Mouse (Mus musculus) heart, embryonic 10.5 days (tissue): ENCODE results near the gene Kctd10. TPM values are rescaled to one million over a fixed set of nuclear protein-coding genes. Genes with fewer than 3 reads are reported as not detected.
A peak's percentile ranks its signal among the peaks of the same experiment; 100 is the strongest.

ENCODE experiments used
- DNase-seq: peaks from one replicate; pipeline ENCODE4 v3.0.0-alpha.2; 2017; ENCODE audit warnings: low spot score
- H3K27ac ChIP-seq: fragments of 300-500 bp; sonication (generic); 2 replicates; pipeline ENCODE4 v1.5.1; 2016; ENCODE audit warnings: mild to moderate bottlenecking
- H3K27me3 ChIP-seq: fragments of 300-500 bp; sonication (generic); 2 replicates; pipeline ENCODE4 v1.6.1; 2016; ENCODE audit warnings: mild to moderate bottlenecking; ENCODE audit not compliant: poor library complexity, insufficient read depth, severe bottlenecking
- H3K36me3 ChIP-seq: fragments of 300-500 bp; sonication (generic); 2 replicates; pipeline ENCODE4 v1.6.1; 2016; ENCODE audit warnings: mild to moderate bottlenecking, moderate library complexity
- H3K4me1 ChIP-seq: fragments of 300-500 bp; sonication (generic); 2 replicates; pipeline ENCODE4 v1.6.1; 2016; ENCODE audit warnings: mild to moderate bottlenecking
- H3K4me3 ChIP-seq: fragments of 300-500 bp; sonication (generic); 2 replicates; pipeline ENCODE4 v1.5.1; 2016; ENCODE audit warnings: mild to moderate bottlenecking, moderate library complexity
- H3K9me3 ChIP-seq: fragments of 300-500 bp; sonication (generic); 2 replicates; pipeline ENCODE4 v1.6.1; 2016; ENCODE audit warnings: mild to moderate bottlenecking, moderate library complexity
- WGBS: fragments of 180-500 bp; shearing (Covaris S2); methylation state at CpG from one replicate; pipeline ENCODE4 v1.1.7; 2016; 5-methylcytosine and 5-hydroxymethylcytosine counted together
- polyA plus RNA-seq: library from polyadenylated mRNA; unstranded; fragments of >200 nt; fragmentation: Nextera tagmentation; extraction: Ambion mirVana; gene quantifications from 2 replicates; pipeline ENCODE4 v1.2.1, GENCODE M21; 2016

The Kctd10 gene
- 105 and 113 TPM in 2 replicates for polyA plus RNA-seq

DNA sequence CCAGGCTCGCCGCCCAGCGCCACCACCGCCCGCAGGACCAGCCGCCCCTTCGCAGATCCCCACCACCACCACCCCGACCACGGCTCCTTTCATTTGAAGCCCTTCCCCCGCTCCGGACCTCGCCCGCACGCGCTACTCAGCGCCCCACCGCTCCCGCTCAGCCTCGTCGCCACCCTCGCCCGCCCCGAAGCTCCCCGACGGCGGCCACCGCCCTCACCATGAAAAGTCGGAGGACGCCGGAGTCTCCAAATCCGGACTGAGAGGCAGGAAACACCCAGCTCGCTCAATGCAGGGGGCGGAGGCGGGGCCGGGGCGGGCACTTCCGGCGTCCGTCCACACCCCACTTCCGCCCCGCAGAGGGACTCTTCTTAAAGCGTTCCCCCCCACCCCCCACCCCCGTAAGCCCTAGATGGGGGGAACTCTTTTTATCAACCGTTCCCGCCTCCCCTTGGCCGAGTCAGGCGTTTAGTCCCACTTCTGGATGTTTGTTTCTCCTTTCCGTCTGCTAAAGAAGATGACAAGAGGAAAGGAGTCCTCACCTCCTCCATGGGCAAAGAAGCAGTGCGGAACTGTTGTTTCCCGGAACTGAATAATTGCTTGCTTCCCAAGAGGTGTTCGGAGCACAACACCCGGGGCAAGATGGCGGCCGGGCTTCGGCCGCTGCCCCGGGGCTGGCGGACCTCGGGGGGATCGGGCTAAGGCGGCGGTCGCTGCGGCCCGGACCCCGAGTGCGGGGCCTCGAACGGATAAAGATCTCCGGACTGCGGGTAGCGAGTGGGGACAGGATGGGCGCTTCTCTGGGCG is at the start of gene Kctd10, which contains the start of gene Ube3b:
Gene Kctd10 (minus strand): TSS at position 300 of the 804 bp plus-strand sequence.
Gene Ube3b (plus strand): TSS at position 399 of the 804 bp plus-strand sequence.
- Histone ChIP-seq H3K36me3 (peaks cover 35% of the 10 kb centered on the region), H3K9me3 (no peaks in the 10 kb centered on the region), H3K4me1 (peaks cover 52% of the 10 kb centered on the region), H3K4me3 (peak within 1 kb of the TSS; percentile 92), H3K27me3 (no peaks in the 10 kb centered on the region), H3K27ac (peak within 1 kb of the TSS; percentile 98)
- 1% methylated on average over 74 of the region's 74 CpGs for WGBS
- DNase-seq: peak; percentile 95

DNA sequence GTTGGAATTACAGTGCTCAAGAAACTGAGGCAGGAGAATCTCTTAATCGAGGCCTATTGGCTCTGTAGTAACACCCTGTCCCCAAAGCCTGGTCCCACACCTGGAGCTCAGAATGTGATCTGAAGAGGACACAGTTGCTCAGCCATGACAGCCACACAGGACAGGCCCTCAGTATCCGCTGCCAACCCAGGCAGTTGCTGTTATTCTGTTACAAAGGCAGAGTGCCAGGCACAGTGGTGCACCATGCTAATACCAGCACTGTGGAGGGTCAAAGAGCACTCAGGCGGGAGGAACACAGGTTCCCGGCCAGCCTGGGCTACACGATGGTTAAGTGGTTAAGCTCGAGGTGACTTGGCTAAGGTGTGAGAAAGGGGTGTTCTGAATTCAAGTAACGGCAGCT is 49.5 kb upstream of the Kctd10 start:
- no peaks in the 10 kb centered on the region for H3K9me3 ChIP-seq
- WGBS: 80% methylated on average over 7 of the region's 7 CpGs
- no peak for DNase-seq
- H3K36me3 ChIP-seq: peaks cover 9% of the 10 kb centered on the region
- H3K27ac ChIP-seq: 0 out of 2 replicates have a peak overlapping the region, but pooled peaks have one; percentile 6
- H3K4me3 ChIP-seq: no peak overlapping the region
- H3K4me1 ChIP-seq: peaks cover 3% of the 10 kb centered on the region; the same call in 1 of the 2 replicates
- H3K27me3 ChIP-seq: no peaks in the 10 kb centered on the region

DNA sequence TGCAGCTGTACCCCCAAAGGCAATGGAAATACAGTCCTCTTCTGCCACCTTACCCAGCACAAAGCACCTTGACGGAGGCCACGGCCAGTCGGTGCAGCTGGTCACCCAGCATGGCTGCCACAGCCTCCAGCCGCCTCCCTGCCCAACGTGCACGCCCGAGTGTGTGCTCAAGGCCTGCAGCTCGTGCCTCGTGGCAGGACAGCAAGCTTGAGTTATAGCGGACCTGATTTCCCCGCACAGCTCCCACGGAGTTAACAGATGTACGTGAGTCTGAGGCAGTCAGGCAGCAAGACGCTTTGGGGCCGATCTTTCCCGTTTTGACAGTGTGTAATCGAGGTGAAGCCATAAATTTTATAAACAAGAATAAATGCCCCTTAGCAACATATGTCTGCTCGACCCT is 48.3 kb upstream of the Kctd10 start:
- no peak for DNase-seq
- Histone ChIP-seq H3K36me3 (no peaks in the 10 kb centered on the region), H3K27me3 (no peaks in the 10 kb centered on the region), H3K4me1 (peaks cover 7% of the 10 kb centered on the region; the same call in 1 of the 2 replicates), H3K4me3 (no peak overlapping the region), H3K9me3 (no peaks in the 10 kb centered on the region), H3K27ac (no peak overlapping the region)
- WGBS: 80% methylated on average over 18 of the region's 18 CpGs

DNA sequence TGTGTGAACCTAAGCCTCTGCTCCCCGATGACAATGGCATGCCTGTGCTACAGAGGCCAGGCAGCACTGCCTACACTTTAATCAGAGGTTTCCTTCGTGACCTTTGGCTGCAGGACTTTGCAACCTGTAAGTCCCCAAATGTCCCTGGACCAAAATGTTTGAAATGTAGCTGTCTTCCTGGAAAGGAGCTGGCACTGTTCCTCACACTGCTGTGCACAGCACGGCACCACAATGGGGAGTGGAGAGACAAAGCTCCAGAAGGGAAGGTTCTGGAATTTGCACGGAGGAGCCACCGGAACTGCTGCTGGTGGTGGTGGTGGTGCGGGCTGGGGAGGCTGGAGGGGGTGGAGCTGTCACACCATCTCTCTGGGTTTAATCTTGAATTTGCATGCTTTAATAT is 46.4 kb upstream of the Kctd10 start:
- DNase-seq: no peak
- Histone ChIP-seq H3K4me3 (no peak overlapping the region), H3K9me3 (no peaks in the 10 kb centered on the region), H3K27ac (no peak overlapping the region), H3K27me3 (no peaks in the 10 kb centered on the region), H3K4me1 (peaks cover 24% of the 10 kb centered on the region), H3K36me3 (no peaks in the 10 kb centered on the region)
- WGBS: 71% methylated on average over 6 of the region's 6 CpGs

DNA sequence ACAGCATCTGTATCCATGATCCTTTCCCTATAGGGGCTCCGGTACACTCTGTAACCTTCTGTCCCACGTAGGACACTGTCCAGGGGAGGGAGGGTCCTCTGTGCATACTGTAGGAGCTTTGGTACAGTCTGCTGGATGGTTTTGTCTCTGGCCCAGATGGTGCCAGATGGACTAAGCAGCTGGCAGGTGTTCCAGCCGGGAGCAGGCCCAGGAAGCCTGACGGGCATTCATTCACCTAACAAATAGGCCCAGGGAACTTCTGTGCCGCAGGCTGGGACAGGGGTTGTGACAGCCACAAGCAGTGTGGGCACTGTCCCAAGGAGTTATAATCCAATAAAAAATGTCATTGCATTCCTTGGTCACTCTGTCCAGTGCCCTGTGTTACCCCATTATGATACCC is 43.7 kb upstream of the Kctd10 start:
- DNase-seq: no peak
- H3K4me1 ChIP-seq: peaks cover 34% of the 10 kb centered on the region
- 87% methylated on average over 5 of the region's 5 CpGs for WGBS
- H3K36me3 ChIP-seq: peaks cover 23% of the 10 kb centered on the region
- H3K4me3 ChIP-seq: no peak overlapping the region
- H3K27me3 ChIP-seq: no peaks in the 10 kb centered on the region
- no peak overlapping the region for H3K27ac ChIP-seq
- H3K9me3 ChIP-seq: no peaks in the 10 kb centered on the region

DNA sequence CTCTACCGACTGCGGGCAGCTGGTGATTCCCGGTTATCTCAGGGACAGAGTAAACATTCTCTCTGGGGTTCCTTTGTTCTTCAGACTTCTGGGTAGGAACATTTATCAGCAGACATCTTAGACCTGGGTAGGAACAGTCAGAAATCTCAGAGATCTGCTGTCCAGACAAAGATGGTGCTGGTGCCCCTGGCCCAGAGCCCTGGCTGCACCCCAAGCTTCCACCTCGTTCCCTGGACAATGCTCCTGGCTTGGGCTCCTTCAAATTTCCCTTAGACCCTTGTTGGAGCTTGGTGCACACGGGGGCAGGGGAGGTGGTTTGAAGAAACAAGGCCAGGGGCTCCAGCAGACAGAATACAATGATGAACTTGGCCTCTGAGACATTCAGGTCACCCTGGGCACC is 42.3 kb upstream of the Kctd10 start:
- DNase-seq: no peak
- H3K9me3 ChIP-seq: no peaks in the 10 kb centered on the region
- 25% methylated on average over 5 of the region's 5 CpGs for WGBS
- no peaks in the 10 kb centered on the region for H3K27me3 ChIP-seq
- H3K4me3 ChIP-seq: no peak overlapping the region
- peaks cover 37% of the 10 kb centered on the region for H3K36me3 ChIP-seq
- peaks cover 31% of the 10 kb centered on the region for H3K4me1 ChIP-seq
- peak overlapping the region; percentile 43; the same call in 1 of the 2 replicates for H3K27ac ChIP-seq

DNA sequence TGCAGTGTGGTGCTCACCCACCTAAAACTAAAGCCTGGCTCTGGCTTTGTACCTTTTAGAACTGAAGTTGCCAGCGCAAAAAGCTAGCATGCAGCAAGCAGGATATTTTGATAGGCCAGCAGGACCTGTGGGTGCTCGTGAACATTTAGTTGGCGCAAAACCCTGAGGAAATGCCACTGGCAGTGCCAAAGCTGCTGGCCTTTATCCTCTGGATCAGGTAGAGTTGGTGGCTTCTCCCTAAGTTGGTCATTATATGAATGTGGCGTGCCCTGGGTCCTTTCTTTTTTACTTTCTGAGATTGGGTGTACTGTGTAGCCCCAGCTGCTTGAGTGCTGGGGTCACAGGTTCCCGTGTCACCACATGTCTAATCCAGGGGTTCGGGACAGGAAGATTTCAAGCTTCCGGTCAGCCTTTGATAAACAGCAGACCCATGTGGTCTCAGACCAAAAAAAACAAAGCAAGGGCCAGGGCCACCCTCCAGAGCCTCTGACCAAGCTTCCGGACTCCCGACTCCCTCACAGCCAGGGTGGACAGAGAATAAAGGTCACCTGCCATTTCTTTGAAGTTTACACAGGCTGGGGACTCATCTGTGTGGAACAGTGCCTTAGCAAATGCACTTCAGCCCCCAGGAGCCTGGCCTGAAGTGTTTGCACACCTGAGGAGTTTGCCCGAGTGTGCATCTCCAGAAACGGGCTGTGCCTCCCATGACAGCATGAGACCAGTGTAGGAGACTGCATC is 41.4 kb upstream of the Kctd10 start:
- 59% methylated on average over 11 of the region's 11 CpGs for WGBS
- H3K27me3 ChIP-seq: no peaks in the 10 kb centered on the region
- DNase-seq: no peak
- peaks cover 44% of the 10 kb centered on the region for H3K36me3 ChIP-seq
- H3K9me3 ChIP-seq: no peaks in the 10 kb centered on the region
- no peak overlapping the region for H3K4me3 ChIP-seq
- H3K4me1 ChIP-seq: peaks cover 33% of the 10 kb centered on the region
- H3K27ac ChIP-seq: peak overlapping the region; percentile 43; the same call in 1 of the 2 replicates

DNA sequence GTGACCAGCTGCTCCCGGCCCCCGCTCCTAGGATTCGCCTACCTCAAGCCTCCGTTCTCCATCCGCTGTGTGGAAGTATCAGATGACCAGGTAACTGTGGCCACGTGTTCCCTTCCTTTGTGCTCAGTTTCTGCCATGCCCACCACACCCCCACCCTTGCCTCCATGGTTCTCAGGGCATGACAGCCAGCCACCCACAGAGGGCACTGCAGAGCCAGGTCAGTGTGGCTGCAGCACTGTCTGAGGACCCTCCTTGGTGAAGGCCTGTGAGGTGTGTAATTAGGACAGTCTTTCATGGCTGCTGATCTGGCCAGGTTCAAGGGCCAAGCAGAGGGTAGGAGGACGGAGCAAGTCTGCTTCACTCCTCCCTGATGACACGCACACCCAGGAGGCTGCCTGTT is 38.2 kb upstream of the Kctd10 start:
- Histone ChIP-seq H3K27me3 (no peaks in the 10 kb centered on the region), H3K36me3 (peaks cover 73% of the 10 kb centered on the region), H3K9me3 (no peaks in the 10 kb centered on the region), H3K4me1 (peaks cover 44% of the 10 kb centered on the region), H3K27ac (no peak overlapping the region), H3K4me3 (no peak overlapping the region)
- WGBS: 84% methylated on average over 8 of the region's 8 CpGs
- DNase-seq: no peak

DNA sequence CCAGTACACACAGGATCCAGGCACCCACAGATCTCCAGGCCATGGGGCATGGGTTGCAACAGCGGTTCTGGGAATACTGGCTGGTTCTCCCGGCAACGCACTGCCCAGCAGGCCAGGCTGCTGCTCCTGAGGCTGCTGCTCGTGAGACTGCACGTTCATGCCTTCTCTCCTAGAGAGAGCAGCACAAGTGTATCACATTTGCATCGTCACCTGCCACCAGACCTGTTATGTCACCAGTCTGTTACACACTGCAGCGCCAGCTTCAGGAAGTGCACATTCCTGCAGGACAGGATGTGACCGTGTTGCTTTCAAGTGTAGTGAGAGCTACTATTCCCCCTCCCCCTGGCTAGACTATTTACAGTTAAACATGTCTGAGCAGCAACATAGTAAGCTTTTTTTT is 36.5 kb upstream of the Kctd10 start:
- no peak for DNase-seq
- WGBS: 78% methylated on average over 8 of the region's 8 CpGs
- H3K9me3 ChIP-seq: no peaks in the 10 kb centered on the region
- H3K4me1 ChIP-seq: peaks cover 45% of the 10 kb centered on the region
- no peak overlapping the region for H3K4me3 ChIP-seq
- no peaks in the 10 kb centered on the region for H3K27me3 ChIP-seq
- H3K36me3 ChIP-seq: peaks cover 86% of the 10 kb centered on the region
- 0 out of 2 replicates have a peak overlapping the region, but pooled peaks have one; percentile 48 for H3K27ac ChIP-seq

DNA sequence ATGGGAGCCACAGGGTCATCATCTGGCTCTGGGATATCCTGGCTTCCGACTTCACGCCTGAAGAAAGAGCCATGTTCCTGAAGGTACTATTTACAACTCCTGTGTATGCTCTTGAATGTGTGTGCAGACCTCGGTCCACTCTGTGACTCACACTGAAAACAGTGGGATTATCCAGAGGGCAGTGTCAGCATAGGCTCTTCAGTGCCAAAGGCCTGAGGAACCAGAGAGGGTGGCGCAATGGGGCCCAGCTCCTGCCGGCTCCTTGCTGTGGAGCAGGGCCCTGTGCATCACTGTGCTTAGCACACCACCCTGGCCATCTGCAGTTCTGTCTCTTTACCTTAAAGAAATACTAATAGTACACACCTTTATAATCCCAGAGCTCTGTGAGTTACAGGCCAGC is 35.3 kb upstream of the Kctd10 start:
- Histone ChIP-seq H3K9me3 (no peaks in the 10 kb centered on the region), H3K27ac (no peak overlapping the region), H3K4me3 (no peak overlapping the region), H3K36me3 (peaks cover 91% of the 10 kb centered on the region), H3K4me1 (peaks cover 39% of the 10 kb centered on the region), H3K27me3 (no peaks in the 10 kb centered on the region)
- 96% methylated on average over 5 of the region's 5 CpGs for WGBS
- no peak for DNase-seq

DNA sequence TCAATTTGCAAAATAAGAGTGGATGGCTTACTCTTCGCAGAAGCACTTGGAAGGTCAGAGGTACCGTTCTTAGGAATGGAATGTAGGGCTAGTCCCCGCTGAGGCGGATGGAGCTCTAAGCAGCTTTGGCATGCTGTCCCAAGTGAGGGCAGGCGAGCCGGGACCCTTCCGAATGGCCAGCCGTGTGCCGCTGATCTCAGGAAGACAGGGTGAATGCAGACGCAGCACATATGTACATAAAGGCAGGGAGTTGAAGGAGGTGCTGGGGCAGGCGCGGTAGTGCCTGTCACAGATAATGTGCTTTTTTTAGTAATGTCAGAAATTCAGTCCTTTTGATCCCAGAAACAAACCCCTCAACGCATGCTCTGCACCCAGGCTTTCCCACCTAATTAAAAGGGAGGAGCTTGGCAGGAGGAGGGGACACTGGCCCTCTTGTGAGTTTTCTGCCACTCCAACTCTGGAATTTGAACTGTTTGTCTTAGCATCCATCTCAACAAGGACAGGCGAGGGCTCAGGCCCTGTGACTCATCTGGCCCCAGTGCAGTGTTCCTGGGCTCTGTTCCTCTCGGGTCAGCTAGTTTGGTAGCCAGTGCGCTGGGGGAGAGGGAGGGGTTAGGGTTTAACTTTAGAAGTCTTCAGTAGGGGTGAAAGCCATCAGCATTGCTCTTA is 32.9 kb upstream of the Kctd10 start:
- Histone ChIP-seq H3K36me3 (peaks cover 91% of the 10 kb centered on the region), H3K27me3 (no peaks in the 10 kb centered on the region), H3K27ac (peak overlapping the region; percentile 56), H3K9me3 (no peaks in the 10 kb centered on the region), H3K4me1 (peaks cover 36% of the 10 kb centered on the region), H3K4me3 (no peak overlapping the region)
- 37% methylated on average over 16 of the region's 16 CpGs for WGBS
- DNase-seq: peak; percentile 82

DNA sequence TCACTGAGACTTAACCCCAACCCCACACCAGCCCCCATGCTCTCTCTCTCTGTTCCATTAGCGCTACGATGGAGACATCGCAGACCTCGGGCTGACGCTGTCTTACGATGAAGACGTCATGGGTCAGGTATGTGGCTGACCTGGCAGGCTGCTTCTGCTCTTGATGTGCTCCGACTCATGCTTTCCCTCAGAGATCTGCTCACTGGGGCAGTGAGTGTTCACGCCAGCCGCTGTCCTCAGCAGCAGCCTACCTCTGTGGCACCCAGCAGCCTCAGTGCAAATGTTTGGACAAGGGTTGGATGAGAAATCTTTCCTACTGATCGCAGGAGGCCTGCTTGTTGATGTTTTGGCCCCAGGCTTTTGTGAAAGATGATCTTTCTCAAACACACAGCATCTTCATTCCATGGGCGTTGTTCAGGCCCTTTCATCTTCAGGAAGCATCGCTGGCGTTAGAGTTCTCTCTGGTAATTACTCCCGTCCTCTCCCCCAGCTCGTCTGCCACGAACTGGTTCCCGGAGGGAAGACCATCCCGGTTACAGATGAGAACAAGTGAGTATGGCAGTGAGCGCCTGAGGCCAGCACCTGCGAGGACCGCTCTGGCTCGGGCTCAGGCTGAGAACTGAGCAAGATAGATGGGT is 32.2 kb upstream of the Kctd10 start:
- no peaks in the 10 kb centered on the region for H3K27me3 ChIP-seq
- WGBS: 77% methylated on average over 23 of the region's 23 CpGs

More for the DNA sequence above, 32.2 kb upstream of the Kctd10 start:
- Histone ChIP-seq H3K4me3 (no peak overlapping the region), H3K9me3 (no peaks in the 10 kb centered on the region), H3K36me3 (peaks cover 91% of the 10 kb centered on the region), H3K4me1 (peaks cover 36% of the 10 kb centered on the region), H3K27ac (peak overlapping the region; percentile 17; the same call in 1 of the 2 replicates)
- DNase-seq: no peak
